Mouse (Mus musculus) liver, postnatal 0 days (tissue): ENCODE results near the gene 4931409K22Rik.

ENCODE experiments used
- CTCF ChIP-seq: sonication (generic); IDR thresholded peaks from 2 replicates; pipeline ENCODE4 v1.5.1; 2016; ENCODE audit warnings: antibody characterized with exemption, low read depth
- EP300 ChIP-seq: IDR thresholded peaks from 2 replicates; pipeline ENCODE4 v1.6.1; 2016; ENCODE audit warnings: antibody characterized with exemption, low read depth, mild to moderate bottlenecking

- TF ChIP-seq CTCF (no peak), EP300 (no peak)
Observed at GRCm38 (mm10) chr5:24587200-24587577, 30.6 kb upstream of the 4931409K22Rik start.
